Mouse (Mus musculus) kidney, postnatal 25 days (tissue): Measurements from ENCODE around the gene Gpx4.
A peak's percentile ranks its signal among the peaks of the same experiment; 100 is the strongest.

Source experiments
- DNase-seq, 2 experiments: peaks; one replicate each; pipeline ENCODE4 v3.0.0; 2021; ENCODE audit warnings: mixed read lengths in 2 of 2

Gpx4 gene

DNA sequence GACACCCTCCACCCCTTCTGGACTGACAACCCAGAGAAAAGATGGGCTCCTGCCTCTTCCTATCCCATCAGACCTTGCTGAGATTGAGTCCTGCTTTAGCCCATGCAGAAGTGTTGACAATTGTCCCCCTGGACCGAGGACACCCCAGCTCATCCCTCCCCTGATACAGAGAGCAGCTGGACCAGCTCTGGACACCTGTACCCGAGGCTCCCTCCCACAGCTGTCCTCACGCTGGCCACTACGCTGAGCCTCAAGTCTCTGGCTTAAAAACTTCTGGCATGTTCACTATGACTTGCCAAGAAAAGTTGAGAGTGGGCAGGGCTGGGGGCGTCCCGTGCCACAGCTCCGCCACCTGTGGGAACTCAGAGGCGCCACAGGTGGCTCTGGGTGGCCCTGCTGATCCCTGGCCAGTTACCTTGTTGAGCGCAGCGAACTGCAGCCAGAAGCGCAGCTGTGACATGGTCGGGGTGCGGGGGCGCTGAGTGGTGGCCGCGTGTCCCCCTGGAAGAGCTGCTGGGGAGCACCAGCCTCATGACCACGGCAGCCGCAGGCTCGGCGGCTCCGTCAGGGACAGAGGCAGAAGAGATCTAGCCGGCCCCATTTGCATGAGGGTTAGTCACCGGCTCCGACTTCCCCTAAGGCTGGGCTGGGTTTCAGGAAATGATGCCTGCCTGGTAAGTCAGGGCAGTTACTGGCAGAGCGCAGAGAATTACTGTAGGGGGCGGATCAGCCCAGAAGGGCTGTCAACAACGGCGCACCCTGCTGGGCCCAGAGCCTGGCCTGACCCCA is 28.0 kb downstream of the Gpx4 start:
- DNase-seq, result peak; percentile 73 to 85

DNA sequence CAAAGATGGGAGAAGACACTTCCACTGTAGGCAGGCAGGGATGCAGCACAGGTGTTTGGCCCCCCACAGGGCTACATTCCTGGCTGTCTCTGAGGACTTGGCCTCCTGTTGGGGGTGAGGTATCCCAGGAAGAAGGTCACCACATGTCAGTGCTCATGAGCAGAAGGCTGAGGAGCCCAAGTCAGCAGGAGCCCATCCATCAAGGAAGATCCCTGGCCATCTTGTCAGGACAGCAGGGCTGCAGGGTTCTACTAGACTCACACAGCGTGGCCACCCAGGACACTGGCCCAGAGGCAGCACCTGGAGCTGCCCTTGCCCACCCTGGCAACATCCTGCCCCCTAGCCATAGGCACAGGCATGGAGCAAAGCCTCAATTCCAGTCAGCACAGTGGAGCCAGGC is 29.0 kb downstream of the Gpx4 start:
- DNase-seq, result no peak

GRCm38 (mm10) chr10:80076386-80076785 is 29.4 kb downstream of the Gpx4 start:
- no peak for DNase-seq

GRCm38 (mm10) chr10:80077312-80077711 is 30.3 kb downstream of the Gpx4 start:
- DNase-seq, result no peak

DNA sequence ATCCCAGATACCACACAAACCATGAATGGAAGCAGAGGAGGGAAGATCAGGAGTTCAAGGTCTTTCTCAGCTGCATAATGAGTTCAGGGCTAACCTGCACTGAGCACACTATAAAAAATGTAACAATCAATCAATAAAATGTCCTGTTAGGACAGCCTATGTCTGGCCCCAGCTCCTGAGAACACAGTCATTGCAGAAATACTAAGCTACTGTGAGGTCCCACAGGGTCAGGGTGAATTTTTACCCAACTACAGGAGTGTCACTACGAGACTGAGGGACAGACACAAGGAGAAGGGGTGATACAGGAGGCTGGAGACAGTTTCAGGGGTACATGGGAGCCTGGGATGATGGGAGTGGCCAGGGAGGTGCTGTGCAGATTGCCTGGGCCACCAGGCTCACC is 31.4 kb downstream of the Gpx4 start:
- DNase-seq, result no peak

GRCm38 (mm10) chr10:80080396-80081070 is 33.6 kb downstream of the Gpx4 start:
- DNase-seq, result no peak

- no peak for DNase-seq
Observed at GRCm38 (mm10) chr10:80081075-80081474, 34.1 kb downstream of the Gpx4 start.

GRCm38 (mm10) chr10:80084817-80085487 is 38.0 kb downstream of the Gpx4 start:
- DNase-seq, result peak; percentile 70 to 81

DNA sequence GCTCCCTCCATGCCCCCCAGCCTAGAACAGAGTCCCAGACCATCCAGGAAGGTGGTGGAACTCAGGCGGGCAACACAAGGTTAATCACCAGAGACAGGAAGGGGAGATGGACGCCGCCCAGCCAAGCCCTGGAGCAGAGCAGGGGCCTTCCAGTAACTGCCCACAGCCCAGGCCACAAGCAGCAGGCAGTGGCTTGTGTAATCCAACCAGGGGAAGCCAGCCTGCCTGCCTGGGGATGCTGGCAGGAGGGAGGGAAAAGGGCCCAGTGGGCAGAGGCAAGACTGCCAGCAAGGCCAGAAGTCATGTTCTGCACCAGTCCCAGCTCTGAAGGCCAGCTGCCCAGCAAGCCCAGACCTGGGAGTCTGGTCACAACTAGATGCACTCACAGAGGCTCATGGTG is 39.9 kb downstream of the Gpx4 start:
- DNase-seq, result peak; percentile 37 to 70

DNA sequence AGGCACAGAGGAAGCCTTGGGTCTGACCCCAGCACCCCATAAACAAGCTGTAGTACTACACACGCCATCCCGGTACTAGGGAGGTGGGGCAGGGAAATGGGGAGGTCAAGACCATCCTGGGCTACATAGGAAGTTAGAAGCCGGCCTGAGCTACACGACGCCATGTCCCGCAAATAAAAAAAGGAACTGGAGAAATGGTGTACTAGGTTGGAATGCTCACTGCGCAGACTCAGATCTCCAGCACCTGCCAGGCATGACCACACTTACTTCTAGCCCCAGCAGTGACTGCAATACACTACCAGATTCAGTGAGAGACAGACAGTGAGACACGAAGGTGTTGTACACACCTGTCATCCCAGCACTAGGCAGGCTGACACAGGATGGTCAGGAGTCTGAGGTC is 40.5 kb downstream of the Gpx4 start:
- DNase-seq, result no peak

DNA sequence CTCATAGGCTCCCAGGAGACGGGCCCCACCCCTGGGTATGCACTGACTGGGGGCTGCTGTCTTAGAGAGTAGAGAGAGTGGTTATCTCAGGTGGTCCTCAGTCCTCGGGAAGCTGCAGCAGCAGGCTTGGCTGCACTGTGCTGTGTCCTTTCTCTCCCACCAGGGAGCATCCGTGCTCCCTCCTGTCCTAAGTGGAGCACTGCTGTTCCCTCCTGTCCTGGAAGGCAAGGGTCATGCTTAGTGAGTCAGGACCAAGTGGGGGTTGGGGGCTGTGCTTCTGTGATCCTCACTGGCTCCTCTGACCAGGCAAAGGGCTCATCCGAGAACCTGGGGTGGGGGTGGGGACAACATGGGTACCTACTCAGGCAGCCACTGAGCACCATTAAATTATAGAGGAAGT is 42.2 kb downstream of the Gpx4 start:
- DNase-seq, result peak; percentile 53 to 86

DNA sequence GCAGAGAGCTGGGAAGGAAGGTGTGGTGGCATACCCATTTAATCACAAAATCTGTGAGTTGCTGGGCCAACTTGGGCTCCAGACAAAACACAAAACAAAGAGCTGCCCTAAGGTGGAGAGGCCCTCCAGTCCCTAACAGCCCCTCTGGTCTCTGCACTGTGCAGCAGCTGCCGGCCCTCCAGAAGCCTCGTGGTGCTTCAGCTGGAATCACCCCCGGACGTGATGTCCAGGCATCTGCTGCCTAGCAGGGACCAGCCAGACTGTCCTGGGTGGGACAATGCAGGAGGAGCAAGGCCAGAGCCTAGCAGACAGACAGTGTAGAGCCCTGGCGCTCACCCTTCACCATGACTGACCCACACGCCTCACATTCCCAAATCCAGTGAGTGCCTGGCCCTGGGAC is 44.6 kb downstream of the Gpx4 start:
- no peak for DNase-seq

GRCm38 (mm10) chr10:80092690-80093089 is 45.7 kb downstream of the Gpx4 start:
- peak in 1 of 2 experiments; percentile 66 for DNase-seq

DNA sequence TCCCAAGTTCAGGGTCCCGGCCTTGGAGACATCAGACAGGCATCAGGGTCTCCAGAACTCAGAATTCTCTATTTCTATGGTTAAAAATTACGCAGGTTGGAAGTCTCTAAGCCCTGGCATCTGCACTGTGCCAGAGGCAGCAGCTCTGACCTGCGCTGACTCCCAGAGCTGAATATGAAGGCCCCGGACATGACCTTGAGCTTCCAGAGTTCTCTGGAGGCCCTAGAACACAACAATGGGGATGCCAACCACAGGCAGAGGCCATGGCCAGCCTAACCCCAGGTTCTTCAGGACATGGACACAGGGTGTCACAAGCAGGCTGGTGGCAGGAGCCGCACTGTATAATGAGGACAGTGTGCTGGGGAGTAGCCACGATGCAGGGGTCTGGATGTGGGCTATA is 47.1 kb downstream of the Gpx4 start:
- DNase-seq, result no peak

GRCm38 (mm10) chr10:80094684-80095083 is 47.7 kb downstream of the Gpx4 start:
- DNase-seq, result peak; percentile 55 to 84

GRCm38 (mm10) chr10:80095547-80095946 is 48.6 kb downstream of the Gpx4 start:
- peak in 1 of 2 experiments; percentile 69 for DNase-seq

DNA sequence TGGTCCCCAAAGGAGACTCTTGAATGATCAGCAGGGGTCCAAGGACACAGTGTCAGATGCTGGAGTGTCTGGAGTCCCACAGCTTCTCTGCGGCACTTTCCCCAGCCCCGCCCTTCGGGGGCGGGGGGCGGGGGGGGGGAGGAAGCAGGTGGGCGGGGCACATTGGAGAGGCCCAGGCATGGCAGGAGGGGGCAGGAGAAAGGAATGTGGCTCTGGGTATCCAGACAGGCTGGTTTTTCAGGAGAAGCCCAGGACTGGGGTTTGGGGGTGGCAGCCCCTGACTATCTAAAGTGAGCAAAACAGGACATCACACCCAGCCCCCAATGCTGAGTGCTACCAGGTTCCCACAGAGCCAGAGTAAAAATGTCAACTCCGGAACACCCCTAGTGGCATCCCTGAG is 50.3 kb downstream of the Gpx4 start:
- no peak for DNase-seq

DNA sequence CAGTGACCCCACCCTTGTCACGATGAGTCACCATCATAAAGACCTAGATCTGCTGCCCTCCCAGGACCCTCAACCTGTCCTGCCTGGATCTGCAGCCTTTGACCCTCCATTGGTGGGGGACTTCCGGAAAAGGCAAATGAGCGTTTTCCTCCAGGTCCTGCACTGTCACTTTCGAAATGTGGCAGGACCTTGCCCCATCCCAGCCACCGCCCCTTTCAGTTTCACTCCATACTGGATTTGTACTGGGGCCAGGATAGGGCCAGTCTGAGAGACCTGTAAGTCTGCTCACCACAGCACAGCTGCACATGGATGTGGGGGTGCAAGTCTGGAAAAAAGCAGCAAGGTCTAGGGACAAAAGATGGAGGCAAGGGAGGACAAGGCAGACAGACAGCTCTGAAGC is 51.7 kb downstream of the Gpx4 start:
- peak in 1 of 2 experiments; percentile 68 for DNase-seq

DNA sequence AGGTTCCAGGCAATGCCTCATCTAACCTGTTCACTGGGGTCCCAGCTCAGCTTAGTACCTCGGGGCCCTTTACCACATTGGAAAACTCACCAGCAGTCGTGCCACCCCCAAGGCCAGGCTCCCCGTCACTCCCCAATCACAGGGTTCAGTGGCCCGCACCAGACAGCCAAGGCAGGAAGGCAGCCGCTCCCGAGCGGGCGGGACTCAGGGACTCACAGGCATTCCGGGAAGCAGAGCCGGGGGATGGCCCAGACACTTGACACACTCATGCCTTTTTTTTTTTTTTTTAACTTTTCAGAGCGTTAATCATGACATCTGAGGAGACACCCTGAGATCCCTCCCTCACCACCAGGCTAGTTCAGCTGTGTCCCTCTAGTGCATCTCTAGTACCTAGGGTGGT is 54.0 kb downstream of the Gpx4 start:
- DNase-seq, result peak; percentile 62 to 83

- peak; percentile 90 to 94 for DNase-seq
Observed at GRCm38 (mm10) chr10:80102216-80102915, 55.4 kb downstream of the Gpx4 start.

DNA sequence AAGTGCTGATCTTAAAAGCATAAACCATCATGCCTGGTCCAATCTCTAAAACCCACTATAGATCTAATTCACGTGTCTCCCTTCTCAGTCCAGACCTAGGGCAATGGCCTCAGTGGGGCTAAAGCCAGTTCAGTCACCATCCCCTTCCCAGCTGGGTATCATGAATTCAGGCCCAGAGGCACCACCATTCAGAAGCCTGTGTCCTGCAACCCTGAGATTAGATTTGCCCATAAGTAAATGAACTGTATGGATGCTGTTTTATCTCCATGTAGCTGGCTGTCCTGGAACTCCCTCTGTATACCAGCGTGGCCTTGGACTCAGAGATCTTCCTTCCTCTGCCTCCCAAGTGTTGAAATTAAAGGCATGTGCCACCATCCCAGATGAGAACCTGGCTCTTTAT is 56.1 kb downstream of the Gpx4 start:
- no peak for DNase-seq

- no peak for DNase-seq
Observed at GRCm38 (mm10) chr10:80104181-80104580, 57.2 kb downstream of the Gpx4 start.

- DNase-seq, result no peak
Observed at GRCm38 (mm10) chr10:80105460-80105859, 58.5 kb downstream of the Gpx4 start, which contains the start of gene Sbno2. Gene Sbno2 (minus strand): TSS chr10:80105571.
